Comparison of ENCODE assay signal across 10 mouse cellular contexts in the genomic region with DNA sequence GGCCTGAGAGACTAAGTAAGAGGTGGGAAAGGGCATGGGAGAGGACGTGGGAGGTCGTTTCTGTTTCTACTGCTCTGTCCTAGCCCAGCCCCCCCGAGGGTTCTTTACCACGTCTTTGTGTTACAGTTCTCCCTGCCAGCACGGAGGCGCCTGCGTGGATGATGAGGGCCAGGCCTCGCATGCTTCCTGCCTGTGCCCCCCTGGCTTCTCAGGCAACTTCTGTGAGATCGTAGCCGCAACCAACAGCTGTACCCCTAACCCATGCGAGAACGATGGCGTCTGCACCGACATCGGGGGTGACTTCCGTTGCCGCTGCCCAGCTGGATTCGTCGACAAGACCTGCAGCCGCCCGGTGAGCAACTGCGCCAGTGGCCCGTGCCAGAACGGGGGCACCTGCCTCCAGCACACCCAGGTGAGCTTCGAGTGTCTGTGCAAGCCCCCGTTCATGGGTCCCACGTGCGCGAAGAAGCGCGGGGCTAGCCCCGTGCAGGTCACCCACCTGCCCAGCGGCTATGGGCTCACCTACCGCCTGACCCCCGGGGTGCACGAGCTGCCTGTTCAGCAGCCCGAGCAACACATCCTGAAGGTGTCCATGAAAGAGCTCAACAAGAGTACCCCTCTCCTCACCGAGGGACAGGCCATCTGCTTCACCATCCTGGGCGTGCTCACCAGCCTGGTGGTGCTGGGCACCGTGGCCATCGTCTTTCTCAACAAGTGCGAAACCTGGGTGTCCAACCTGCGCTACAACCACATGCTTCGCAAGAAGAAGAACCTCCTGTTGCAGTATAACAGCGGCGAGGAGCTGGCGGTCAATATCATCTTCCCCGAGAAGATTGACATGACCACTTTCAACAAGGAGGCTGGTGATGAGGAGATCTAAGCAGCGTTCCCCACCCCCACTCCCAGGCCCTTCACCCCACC. TPM values are rescaled to one million over a fixed set of nuclear protein-coding genes. Genes with fewer than 3 reads are reported as not detected.
DNase-seq lines count a peak whose midpoint lies in the region; ATAC-seq and TF ChIP-seq lines count a peak whose summit lies in the region.
"Had no signal": no experiment of that assay in that cellular context is flagged by ENCODE, and none has a peak within 500 bp of the region (broad histone marks: within the 10 kb centered on the region; RNA-seq: fewer than 3 reads in every experiment).

No protein-coding gene starts in this region.

- no peak for TF ChIP-seq POLR2A in heart, adult 2 months (IDR thresholded peaks at IDR 0.05; ENCODE audit: insufficient read depth, low read depth, low read length)

- TF ChIP-seq EP300 in heart, adult 2 months (IDR thresholded peaks at IDR 0.05; ENCODE audit: insufficient read depth, low read depth, low read length), result no peak

- H3K9me3 ChIP-seq in hindbrain, postnatal 0 days (ENCODE audit: low read length), result no peaks in the 10 kb centered on the region
- no peaks in the 10 kb centered on the region for H3K9me3 ChIP-seq in neural tube, embryonic 11.5 days (ENCODE audit: control insufficient read depth, low read length)

- no peaks in the 10 kb centered on the region for H3K36me3 ChIP-seq in heart, adult 2 months (ENCODE audit: control insufficient read depth, insufficient read depth, low read length)
- no peaks in the 10 kb centered on the region for H3K36me3 ChIP-seq in hindbrain, postnatal 0 days (ENCODE audit: insufficient read depth, low read length)
- H3K36me3 ChIP-seq in neural tube, embryonic 11.5 days (ENCODE audit: control insufficient read depth, insufficient read depth, low read length), result no peaks in the 10 kb centered on the region

- TF ChIP-seq CTCF in heart, adult 2 months (IDR thresholded peaks at IDR 0.05), result no peak
- TF ChIP-seq CTCF in hindbrain, postnatal 0 days (IDR thresholded peaks at IDR 0.05; ENCODE audit: low read depth), result no peak
- no peak for TF ChIP-seq CTCF in layer of hippocampus, adult 2 months (conservative IDR thresholded peaks at IDR 0.05)

- H3K4me2 ChIP-seq in hindbrain, postnatal 0 days (ENCODE audit: low read depth, low read length), result peak overlapping the region; percentile 38
- peak overlapping the region; percentile 33 for H3K4me2 ChIP-seq in neural tube, embryonic 11.5 days (ENCODE audit: low read depth)

- intact Hi-C loops in heart, adult 2 months (cut with DNase I), result no loop called here

- no peak overlapping the region for H3K9ac ChIP-seq in heart, adult 2 months (ENCODE audit: low read depth, low read length)
- H3K9ac ChIP-seq in hindbrain, postnatal 0 days (replicated peaks; ENCODE audit: low read length), result no peak overlapping the region
- H3K9ac ChIP-seq in neural tube, embryonic 11.5 days (ENCODE audit: low read length), result peak overlapping the region; percentile 14; the same call in 1 of the 2 replicates

- H3K27ac ChIP-seq in heart, adult 2 months, result no peak overlapping the region
- no peak overlapping the region for H3K27ac ChIP-seq in hindbrain, postnatal 0 days
- H3K27ac ChIP-seq in neural tube, embryonic 11.5 days (ENCODE audit: low read depth, low read length), result no peak overlapping the region
- H3K27ac ChIP-seq in layer of hippocampus, adult 2 months, result no peak overlapping the region

- H3K27me3 ChIP-seq in heart, adult 2 months (ENCODE audit: control insufficient read depth, insufficient read depth, low read length), result 0 out of 2 replicates have a peak, but pooled peaks cover 2% of the 10 kb centered on the region
- peaks cover 18% of the 10 kb centered on the region; the same call in 1 of the 2 replicates for H3K27me3 ChIP-seq in hindbrain, postnatal 0 days (ENCODE audit: insufficient read depth, low read length)
- H3K27me3 ChIP-seq in neural tube, embryonic 11.5 days (ENCODE audit: control insufficient read depth, insufficient read depth, low read length), result peaks cover 31% of the 10 kb centered on the region

- 38% methylated on average over 49 of the region's 49 CpGs for WGBS in heart, adult 2 months
- WGBS in hindbrain, postnatal 0 days, result 26% methylated on average over 49 of the region's 49 CpGs
- 33% methylated on average over 48 of the region's 49 CpGs for WGBS in neural tube, embryonic 11.5 days

- peak; percentile 40; the same call in 1 of the 2 replicates for ATAC-seq in common myeloid progenitor, adult 5-6 weeks (replicated peaks; ENCODE audit: low read depth, poor library complexity, severe bottlenecking)
- 0 out of 2 replicates have a peak, but pooled peaks have one; percentile 27 for ATAC-seq in hindbrain, postnatal 0 days
- peak; percentile 20; the same call in 1 of the 2 replicates for ATAC-seq in neural tube, embryonic 11.5 days (ENCODE audit: insufficient read depth, low FRiP score, low TSS enrichment)
- ATAC-seq: inflammation-experienced regulatory T-cells, adult 6 months had no signal

- peak; percentile 84 for DNase-seq in heart, adult 11 months
- no peak for DNase-seq in heart, adult 2 months
- DNase-seq in hindbrain, postnatal 0 days (ENCODE audit: low spot score), result no peak
- peak; percentile 21 for DNase-seq in neural tube, embryonic 11.5 days (ENCODE audit: low spot score)
- no peak for DNase-seq in layer of hippocampus, adult 2 months (ENCODE audit: low spot score in 2 of 2)
- no peak for DNase-seq in frontal cortex, postnatal 36 days (ENCODE audit: low spot score in 2 of 2)
- DNase-seq in urinary bladder, adult 2 months (ENCODE audit: low spot score), result no peak

- no peak overlapping the region for H3K4me3 ChIP-seq in heart, adult 2 months
- peak overlapping the region; percentile 17 for H3K4me3 ChIP-seq in hindbrain, postnatal 0 days (ENCODE audit: low read length)
- H3K4me3 ChIP-seq in neural tube, embryonic 11.5 days (ENCODE audit: low read depth, low read length), result no peak overlapping the region
- no peak overlapping the region for H3K4me3 ChIP-seq in layer of hippocampus, adult 2 months

- H3K79me2 ChIP-seq in heart, adult 2 months (replicated peaks; ENCODE audit: control insufficient read depth, insufficient read depth, low read length), result no peaks in the 10 kb centered on the region

- no peaks in the 10 kb centered on the region for H3K4me1 ChIP-seq in heart, adult 2 months (ENCODE audit: control insufficient read depth, insufficient read depth, low read length)
- H3K4me1 ChIP-seq in hindbrain, postnatal 0 days (ENCODE audit: insufficient read depth, low read length), result 0 out of 2 replicates have a peak, but pooled peaks cover 6% of the 10 kb centered on the region
- peaks cover 33% of the 10 kb centered on the region for H3K4me1 ChIP-seq in neural tube, embryonic 11.5 days (ENCODE audit: control insufficient read depth, insufficient read depth, low read length)

RNA-seq across cellular contexts. Expression of a gene that starts 7.1 kb away (rescaled TPM):
- under 1 TPM in 1 of 2 experiments, not detected in 1; 0.23 TPM for total RNA-seq in heart, adult 2 months (2021)
- 0.90 and 1.3 TPM in 2 replicates for polyA plus RNA-seq in heart, adult 2 months (2012; rRNA removed)
- not detected in 2 replicates for total RNA-seq in common myeloid progenitor, adult 5-6 weeks (2017)
- 28.8 and 47.7 TPM in 2 replicates for total RNA-seq in hindbrain, postnatal 0 days (2014; rRNA removed)
- 33.0 and 34.6 TPM in 2 replicates for polyA plus RNA-seq in hindbrain, postnatal 0 days (2015; fragmentation: Nextera tagmentation; extraction: Ambion mirVana)
- polyA plus RNA-seq in neural tube, embryonic 11.5 days (2014; fragmentation: Nextera tagmentation; extraction: Ambion mirVana), result 112 and 120 TPM in 2 replicates
- 1 to 10 TPM; 4.8 to 5.0 TPM for total RNA-seq in layer of hippocampus, adult 2 months (2021)
- polyA plus RNA-seq in urinary bladder, adult 2 months (2012; rRNA removed), result 8.0 and 10.8 TPM in 2 replicates
- polyA plus RNA-seq: C2C12; inflammation-experienced regulatory T-cells, adult 6 months had no signal

Comparison
In these comparisons a context has a peak if more than half of its experiments do, and no peak if none do; other contexts are left out.
1. DNase-seq: peak in heart, adult 11 months (single experiment) and neural tube, embryonic 11.5 days (single experiment); none in heart, adult 2 months (0 of 2), hindbrain, postnatal 0 days (single experiment), layer of hippocampus, adult 2 months (0 of 2), frontal cortex, postnatal 36 days (0 of 2) and urinary bladder, adult 2 months (single experiment).
2. Peak in every context shown above with its lines, with median percentiles within 50 percentile points of each other: ATAC-seq.